Mouse (Mus musculus) left cerebral cortex, postnatal 4 days (tissue): Measurements from ENCODE around the gene Fam222b. TPM values are rescaled to one million over a fixed set of nuclear protein-coding genes. Genes with fewer than 3 reads are reported as not detected.
"Not testable (repeated sequence)": the region's sequence is repeated elsewhere in the genome, so short reads cannot be mapped to it uniquely, and the experiment has no call there.

Experiments used
- DNase-seq: peaks from one replicate; pipeline ENCODE4 v3.0.0-alpha.2; 2022
- intact Hi-C: fragments of 180-260 bp; cut with DNase I; formaldehyde crosslinking; loops from one replicate; pipeline ENCODE4 v1.15.1; 2025
- total RNA-seq, 2 experiments: library from RNA; stranded (reverse); gene quantifications; 2 replicates each; pipeline ENCODE4 v1.2.3; 2021

Gene Fam222b
- total RNA-seq, 2 experiments from 2014 or later: 26.9 TPM

DNA sequence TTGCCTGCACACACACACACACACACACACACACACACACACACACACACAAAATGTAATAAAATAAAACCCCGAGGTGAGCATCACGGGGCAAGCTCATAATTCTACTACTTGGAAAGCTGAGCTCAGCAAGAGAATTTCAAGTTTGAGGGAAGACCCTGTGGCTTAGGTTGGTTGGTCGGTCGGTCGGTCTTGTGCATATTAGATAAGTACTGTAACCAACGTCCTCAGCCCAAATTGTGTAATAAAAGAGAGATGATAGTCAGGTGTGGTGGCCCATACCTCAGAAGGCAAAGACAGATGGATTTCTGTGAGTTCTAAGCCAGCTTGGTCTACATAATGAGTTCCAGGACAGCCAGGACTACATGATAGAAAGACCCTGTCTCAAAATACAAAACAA lies 39.5 kb downstream of the Fam222b start:
- DNase-seq: no peak
- intact Hi-C loops: no loop called here

GRCm38 (mm10) chr11:78134344-78134743 lies 39.9 kb downstream of the Fam222b start:
- no peak for DNase-seq
- intact Hi-C loops: no loop called here

DNA sequence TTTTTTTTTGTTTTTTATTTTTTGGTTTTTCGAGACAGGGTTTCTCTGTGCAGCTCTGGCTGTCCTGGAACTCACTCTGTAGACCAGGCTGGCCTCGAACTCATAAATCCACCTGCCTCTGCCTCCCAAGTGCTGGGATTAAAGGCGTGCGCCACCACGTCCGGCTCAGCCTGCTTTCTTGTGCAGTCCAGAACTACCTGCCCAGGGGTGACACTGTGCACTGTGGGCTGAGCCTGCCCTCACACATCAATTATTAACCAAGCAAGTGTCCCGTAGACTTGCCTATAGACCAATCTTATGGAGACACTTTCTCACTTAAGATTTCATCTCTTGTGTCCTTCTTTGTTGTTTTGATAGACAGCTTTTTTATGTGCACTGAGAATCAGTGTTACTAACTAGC lies 40.9 kb downstream of the Fam222b start:
- DNase-seq, intact Hi-C loops: not testable (repeated sequence)

DNA sequence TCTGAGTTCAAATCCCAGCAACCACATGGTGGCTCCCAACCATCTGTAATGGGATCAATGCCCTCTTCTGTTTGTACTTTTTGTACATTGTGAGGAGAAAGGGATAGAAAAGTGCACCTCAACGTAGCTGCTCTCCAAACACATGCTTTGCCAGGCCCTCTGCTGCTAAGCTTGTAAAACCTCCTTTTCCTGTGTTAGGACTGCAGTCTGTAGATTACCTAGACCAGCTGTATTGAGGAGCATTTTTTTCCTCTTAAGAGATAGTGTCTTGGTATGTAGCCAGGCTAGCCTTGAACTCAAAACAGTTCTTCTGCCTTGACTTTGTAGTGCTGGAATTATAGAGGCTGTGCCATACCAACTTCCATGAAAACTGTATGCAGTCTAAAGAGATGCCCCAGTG lies 41.7 kb downstream of the Fam222b start:
- intact Hi-C loops: no loop called here
- no peak for DNase-seq

- no peak for DNase-seq
- intact Hi-C loops: no loop called here
Observed at GRCm38 (mm10) chr11:78137584-78137983, 43.1 kb downstream of the Fam222b start.

GRCm38 (mm10) chr11:78138023-78138422 lies 43.6 kb downstream of the Fam222b start:
- no peak for DNase-seq
- intact Hi-C loops: no loop called here

- intact Hi-C loops: no loop called here
Observed at GRCm38 (mm10) chr11:78140665-78141064, 46.2 kb downstream of the Fam222b start.

DNA sequence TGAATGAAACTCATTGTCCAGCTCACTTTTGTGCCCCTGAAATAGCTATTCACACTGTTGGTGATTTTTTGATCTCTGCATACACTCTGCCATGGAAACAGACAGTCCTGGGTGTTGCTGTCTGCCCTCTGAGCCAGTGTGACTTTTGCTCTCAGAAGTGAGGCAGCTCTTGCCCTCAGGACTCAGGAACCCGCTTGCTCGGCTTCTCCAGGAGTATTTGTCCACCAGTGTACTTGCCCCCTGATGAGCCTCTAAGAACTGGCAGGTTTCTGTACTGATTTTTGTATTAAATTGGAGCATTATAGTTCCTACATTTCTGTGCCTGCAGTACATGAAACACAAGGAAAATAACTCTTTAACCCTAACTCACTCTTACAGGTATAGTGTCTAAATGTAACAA lies 49.1 kb downstream of the Fam222b start:
- intact Hi-C loops: no loop called here
- DNase-seq: no peak

More at GRCm38 (mm10) chr11:78140665-78141064, 46.2 kb downstream of the Fam222b start:
- no peak for DNase-seq

- DNase-seq: no peak
- intact Hi-C loops: no loop called here
Observed at GRCm38 (mm10) chr11:78146168-78146567, 51.7 kb downstream of the Fam222b start.

DNA sequence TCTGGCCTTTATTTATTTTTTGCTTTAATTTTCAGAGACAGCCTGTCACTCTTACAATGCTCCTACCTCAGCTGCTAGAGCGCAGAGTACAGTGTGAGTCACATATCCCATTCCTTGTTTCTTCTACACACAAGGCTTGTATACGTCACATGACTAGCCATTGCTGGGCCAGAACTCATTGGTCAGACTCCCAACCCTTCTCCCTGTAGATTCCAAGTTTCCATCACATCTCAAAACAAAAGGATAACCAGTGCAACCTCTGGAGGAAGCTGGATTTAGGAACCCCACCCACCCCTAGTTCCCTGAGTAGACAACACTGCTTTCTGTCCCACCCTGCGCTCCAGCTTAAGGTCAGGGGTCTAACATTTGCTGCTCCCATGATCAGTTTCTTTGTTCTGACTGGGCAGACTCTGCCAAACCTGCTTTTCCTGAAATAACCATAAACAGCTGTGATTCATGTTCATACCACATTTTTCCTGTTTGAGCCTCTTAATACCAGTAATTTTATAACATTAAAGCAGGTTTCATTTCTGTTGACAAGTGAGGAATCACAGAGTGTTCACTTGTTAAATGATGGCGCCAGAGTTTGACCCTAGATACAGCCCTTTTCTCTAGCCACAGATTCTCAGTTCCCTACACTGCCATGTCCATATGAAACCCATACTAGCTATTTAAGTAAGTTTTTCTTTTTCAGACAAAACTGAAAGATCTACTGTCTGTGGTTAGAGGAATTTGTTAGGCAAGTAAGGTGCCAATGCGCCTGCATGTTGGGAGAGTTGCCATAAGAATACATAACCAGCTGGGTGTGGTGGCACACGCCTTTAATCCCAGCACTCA lies 52.5 kb downstream of the Fam222b start:
- intact Hi-C loops: no loop called here
- no peak for DNase-seq

GRCm38 (mm10) chr11:78151161-78151560 lies 56.7 kb downstream of the Fam222b start:
- DNase-seq: no peak
- intact Hi-C loops: no loop called here

DNA sequence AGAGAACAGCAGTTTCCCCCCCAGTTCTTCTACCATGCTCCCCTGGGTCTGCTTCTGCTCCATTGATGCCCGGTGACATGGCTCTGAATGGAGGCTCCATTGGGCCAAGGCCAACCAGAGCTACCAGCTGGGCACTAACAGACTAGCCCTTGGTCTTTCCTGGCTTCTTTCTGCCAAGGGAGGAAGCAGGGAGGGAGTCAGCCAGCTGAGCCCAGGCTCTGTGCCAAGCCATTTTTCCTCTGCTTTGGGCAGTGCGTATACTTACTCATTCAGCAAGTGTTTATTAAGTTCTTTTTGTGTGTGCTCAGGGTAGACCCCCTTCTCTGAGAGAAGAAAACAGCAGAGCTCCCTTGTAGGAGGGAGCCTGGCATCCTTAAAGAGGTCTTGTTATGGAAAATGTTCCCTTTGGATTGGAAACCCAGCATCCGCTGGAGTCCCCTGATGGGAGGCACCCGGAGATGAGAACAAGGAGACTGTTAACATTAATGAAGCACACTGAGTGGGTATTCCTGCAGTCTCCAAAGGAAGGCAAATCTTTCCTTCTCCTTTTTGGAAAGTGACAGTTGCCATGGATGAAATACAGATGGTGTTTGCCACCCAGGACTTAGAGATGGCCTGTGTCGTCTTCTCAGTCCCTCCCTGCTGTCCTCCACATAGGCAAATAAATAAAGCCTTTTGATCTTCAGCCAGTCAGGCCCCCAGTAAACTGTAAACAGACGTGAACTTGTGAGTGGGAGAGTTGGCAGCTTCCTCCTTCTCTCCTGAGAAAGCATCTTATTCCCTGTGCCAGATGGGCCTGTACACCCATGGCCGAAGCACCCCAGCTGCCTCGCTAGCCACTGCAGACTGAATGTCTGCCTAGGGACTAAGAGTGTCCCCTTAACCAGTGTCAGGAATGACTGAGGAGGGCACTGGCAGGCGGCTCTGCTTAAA lies 58.1 kb downstream of the Fam222b start:
- peak; percentile 97 for DNase-seq
- intact Hi-C loops: no loop called here

- no peak for DNase-seq
Observed at GRCm38 (mm10) chr11:78153778-78154177, 59.3 kb downstream of the Fam222b start.

GRCm38 (mm10) chr11:78155674-78156073 lies 61.2 kb downstream of the Fam222b start:
- intact Hi-C loops: no loop called here
- no peak for DNase-seq

More at GRCm38 (mm10) chr11:78153778-78154177, 59.3 kb downstream of the Fam222b start:
- intact Hi-C loops: no loop called here

DNA sequence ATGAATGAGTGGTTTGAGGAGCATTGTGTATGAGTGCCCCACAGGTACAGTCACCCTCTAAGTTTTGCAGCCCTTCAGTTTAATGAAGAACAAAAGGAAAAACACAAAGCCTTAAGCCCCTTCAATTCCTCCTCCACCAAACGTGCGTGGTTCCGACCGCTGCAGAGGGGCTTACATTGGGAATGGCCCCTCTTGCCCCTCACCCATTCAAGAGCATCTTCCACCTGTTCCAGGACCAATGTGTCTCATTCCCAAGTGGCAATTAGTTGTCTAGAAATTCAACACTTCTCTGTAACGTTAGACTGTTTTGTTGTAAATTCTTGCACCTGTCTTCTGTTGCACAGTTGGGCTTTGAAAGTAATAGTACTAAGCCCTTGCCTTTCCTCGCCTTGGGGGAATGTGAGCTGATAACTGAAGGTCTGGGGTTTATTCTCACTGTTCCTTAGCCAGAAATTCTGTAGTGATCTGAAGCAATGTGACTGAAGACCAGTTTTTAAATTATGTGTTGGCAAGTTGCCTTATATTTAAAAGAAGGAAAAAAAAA lies 61.8 kb downstream of the Fam222b start:
- intact Hi-C loops: no loop called here
- DNase-seq: no peak

- peak; percentile 74 for DNase-seq
- intact Hi-C loops: no loop called here
Observed at GRCm38 (mm10) chr11:78159096-78159495, 64.6 kb downstream of the Fam222b start.

- no peak for DNase-seq
- intact Hi-C loops: no loop called here
Observed at GRCm38 (mm10) chr11:78159557-78159956, 65.1 kb downstream of the Fam222b start.

GRCm38 (mm10) chr11:78160171-78160570 lies 65.7 kb downstream of the Fam222b start:
- no peak for DNase-seq
- intact Hi-C loops: no loop called here

GRCm38 (mm10) chr11:78160675-78161074 lies 66.2 kb downstream of the Fam222b start:
- intact Hi-C loops: no loop called here
- no peak for DNase-seq

DNA sequence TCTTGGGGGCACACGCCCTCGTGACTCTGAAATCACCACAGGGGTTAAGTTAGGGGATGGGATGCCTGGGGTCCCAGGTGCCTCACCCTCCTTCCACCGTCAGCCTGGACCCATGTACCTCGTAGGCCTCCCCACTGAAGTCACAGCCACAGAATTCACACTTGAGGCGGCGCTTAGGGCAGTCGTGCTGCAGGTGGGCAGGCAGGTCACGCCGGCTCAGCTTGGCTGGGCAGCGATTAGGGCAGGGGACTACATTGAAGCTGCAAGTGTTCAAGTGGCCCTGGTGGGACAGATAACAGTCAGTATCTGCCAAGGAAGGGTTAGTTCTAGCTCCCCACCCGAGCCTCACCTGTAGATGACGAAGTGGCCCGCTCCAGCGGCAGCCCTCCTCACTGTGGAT lies 66.7 kb downstream of the Fam222b start:
- intact Hi-C loops: no loop called here
- no peak for DNase-seq

DNA sequence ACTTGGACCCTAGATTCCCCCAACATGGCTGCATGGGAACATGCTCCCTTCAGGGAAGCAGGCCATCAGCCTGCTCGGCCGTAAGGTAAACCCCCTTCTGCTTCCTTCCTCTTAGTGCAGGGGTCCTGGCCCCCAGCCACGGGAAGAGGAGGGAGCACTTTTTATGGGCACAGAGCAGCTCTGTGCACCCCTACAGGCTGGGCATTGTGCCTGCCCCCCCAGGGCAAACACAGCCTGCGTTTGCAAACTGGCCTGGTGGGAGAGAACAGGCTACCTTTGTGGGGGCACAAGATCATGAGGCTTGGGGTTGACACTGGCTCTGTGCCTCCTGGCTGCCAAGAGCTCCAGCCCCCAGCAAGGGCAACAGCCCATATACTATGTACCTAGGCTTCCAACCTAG lies 67.5 kb downstream of the Fam222b start:
- peak; percentile 73 for DNase-seq
- intact Hi-C loops: no loop called here
